Mouse (Mus musculus): ENCODE results near the gene Wdhd1.

The Wdhd1 gene

DNA sequence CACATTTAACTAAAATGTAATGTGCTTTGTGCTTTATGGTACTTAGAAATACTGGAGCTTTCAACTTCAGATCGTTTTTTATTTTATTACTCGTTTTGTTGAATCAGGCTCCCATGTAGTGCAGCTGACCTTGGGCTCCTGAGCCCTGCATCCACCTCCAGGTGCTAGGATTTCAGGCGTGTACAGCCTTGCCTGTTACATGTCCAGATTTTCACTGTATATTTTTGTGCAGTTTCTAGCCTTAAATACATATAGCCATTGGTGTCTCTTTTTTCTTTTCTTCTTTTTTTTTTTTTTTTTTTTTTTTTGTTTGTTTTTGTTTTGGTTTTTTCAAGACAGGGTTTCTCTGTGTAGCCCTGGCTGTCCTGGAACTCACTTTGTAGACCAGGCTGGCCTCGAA is 4.9 kb upstream of the Wdhd1 start:
- no peak for DNase-seq (ENCODE audit: low read depth, low spot score)

GRCm38 (mm10) chr14:47279058-47279457 is 2.4 kb upstream of the Wdhd1 start:
- no peak for DNase-seq (ENCODE audit: low read depth, low spot score)

GRCm38 (mm10) chr14:47276036-47276603 is 537 bp downstream of the Wdhd1 start:
- DNase-seq (ENCODE audit: low read depth, low spot score) = no peak

- DNase-seq (ENCODE audit: low read depth, low spot score) = no peak
Measured at GRCm38 (mm10) chr14:47275417-47275816, 1.2 kb downstream of the Wdhd1 start.

- no peak for DNase-seq (ENCODE audit: low read depth, low spot score)
Measured at GRCm38 (mm10) chr14:47273751-47274150, 2.9 kb downstream of the Wdhd1 start.

GRCm38 (mm10) chr14:47269706-47270105 is 7.0 kb downstream of the Wdhd1 start:
- DNase-seq (ENCODE audit: low read depth, low spot score) = no peak

- DNase-seq (ENCODE audit: low read depth, low spot score) = no peak
Measured at GRCm38 (mm10) chr14:47269056-47269455, 7.6 kb downstream of the Wdhd1 start.

- DNase-seq (ENCODE audit: low read depth, low spot score) = no peak
Measured at GRCm38 (mm10) chr14:47265829-47266228, 10.8 kb downstream of the Wdhd1 start.

GRCm38 (mm10) chr14:47264866-47265265 is 11.8 kb downstream of the Wdhd1 start:
- no peak for DNase-seq (ENCODE audit: low read depth, low spot score)

DNA sequence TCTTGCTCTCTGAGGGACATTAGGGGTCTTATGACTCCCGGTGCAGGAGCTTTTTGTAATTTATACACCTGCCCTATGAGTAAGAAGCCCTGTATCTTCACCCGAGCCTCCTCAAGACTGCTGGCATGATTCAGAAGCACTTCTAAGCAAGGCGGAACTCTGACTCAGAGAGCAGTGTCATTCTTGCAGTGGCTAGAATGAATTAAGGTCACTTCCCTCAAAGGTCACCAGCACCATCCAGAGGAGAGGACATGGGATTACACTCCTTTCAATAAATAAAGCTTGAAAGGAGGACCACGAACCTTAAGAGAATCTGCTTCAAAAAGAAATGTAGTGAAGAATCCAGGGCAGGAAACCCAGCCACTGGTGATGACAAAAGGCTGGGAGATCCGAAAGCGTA is 26.8 kb downstream of the Wdhd1 start:
- DNase-seq (ENCODE audit: low read depth, low spot score) = no peak

DNA sequence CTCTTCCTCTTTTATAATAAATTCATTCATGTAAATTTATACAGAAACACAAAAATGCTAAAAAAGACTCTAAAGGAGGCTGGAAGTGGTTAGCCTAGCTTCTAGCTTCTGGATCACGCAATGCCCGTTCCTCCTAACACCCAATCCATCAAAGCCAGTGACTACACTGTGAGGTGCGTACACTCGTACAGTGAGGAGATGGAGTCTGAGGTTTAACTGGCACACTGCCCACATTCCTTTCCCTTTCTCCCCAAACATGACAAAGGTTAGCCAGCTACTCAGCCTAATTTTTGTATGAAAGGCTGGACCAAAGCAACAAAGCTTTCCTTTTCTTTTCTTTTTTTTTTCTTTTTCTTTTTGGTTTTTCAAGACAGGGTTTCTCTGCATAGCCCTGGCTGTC is 33.9 kb downstream of the Wdhd1 start:
- peak; percentile 9 for DNase-seq (ENCODE audit: low read depth, low spot score)

DNA sequence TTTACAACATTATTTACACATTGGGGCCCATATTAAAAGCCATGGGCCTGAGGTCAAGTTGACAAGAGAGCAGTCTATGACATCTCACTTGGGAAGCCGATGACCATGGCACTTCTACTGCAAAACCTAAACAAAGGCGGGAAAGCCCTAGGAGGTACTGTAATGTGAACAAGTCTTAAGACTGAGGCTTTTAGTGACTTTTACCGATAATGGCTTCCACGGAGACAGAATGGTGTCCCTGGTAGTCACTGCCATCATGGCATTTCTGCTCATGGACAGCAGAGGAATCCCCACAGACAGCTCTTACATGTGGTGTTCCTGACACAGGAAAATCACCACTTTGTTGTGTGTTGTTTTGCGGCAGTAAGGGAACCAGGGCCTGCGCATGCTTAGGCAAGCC is 35.6 kb downstream of the Wdhd1 start:
- no peak for DNase-seq (ENCODE audit: low read depth, low spot score)

DNA sequence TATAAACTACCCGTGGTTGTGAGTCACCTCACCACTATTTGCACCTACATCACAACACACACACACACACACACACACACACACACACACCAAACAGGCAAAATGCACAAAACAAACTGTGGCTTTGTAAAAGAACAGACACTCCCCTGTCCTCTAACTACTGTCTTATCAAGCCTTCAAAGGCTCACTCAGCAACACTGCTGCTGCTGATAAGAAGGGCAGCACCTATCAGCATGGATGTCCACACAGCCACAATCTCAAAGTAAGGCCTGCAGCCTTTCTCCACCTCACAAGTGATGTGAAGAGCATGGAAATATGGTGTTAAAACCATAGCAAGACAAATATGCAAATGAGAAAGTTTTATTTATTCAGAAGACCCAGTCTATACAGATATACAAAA is 36.1 kb downstream of the Wdhd1 start:
- no peak for DNase-seq (ENCODE audit: low read depth, low spot score)

DNA sequence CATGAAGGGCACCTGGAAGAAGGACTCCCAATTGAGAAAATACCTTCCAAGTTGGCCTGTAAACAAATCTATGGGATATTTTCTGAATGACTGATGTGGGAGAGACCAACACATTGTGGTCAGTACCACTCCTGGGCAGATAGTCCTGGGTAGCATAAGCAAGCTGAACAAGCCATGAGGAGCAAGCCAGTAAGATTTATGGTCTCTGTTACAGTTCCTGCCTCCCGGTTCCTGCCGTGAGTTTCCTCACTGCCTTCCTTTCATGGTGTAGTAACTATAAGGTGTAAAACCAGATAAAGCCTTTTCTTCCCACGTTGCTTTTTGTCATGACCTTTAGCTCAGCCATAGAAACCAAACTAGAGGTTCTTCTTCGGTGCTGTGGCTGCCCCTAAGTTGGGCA is 39.4 kb downstream of the Wdhd1 start:
- no peak for DNase-seq (ENCODE audit: low read depth, low spot score)

DNA sequence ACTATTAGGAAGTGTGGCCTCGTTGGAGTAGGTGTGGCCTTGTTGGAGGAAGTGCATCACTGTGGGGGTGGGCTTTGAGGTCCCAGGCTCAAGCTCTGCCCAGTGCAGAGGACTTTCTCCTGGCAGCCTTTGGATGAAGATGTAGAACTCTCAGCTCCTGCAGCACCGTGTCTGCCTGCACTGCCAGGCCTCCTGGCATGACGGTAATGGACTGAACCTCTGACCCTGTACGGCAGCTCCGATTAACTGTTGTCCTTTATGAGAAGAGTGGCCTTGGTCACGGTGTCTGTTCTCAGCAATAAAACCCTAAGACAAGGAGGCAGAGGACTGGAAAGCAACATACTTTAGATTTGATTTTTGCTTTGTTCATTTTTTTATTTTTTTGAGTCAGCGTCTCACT is 40.2 kb downstream of the Wdhd1 start:
- no peak for DNase-seq (ENCODE audit: low read depth, low spot score)

GRCm38 (mm10) chr14:47234526-47235250 is 42.0 kb downstream of the Wdhd1 start:
- DNase-seq (ENCODE audit: low read depth, low spot score) = no peak

DNA sequence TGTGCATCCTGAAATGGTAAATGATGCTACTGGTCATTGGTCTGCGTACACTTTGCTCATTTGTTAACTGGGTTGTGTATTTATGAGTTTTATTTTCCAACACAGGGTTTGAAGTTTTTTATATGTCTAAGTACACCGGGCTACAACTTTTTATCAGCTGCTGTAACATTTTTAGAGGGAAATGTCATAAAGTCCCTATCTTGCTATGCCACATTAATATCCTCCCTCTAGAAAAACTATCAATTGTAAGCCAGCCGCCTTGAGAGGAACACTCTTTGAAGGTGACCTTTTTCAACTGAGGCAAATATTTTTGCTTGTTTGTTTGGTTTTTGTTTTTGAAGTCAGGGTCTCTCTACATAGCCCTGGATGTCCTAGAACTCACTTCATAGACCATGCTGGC is 42.6 kb downstream of the Wdhd1 start:
- no peak for DNase-seq (ENCODE audit: low read depth, low spot score)

DNA sequence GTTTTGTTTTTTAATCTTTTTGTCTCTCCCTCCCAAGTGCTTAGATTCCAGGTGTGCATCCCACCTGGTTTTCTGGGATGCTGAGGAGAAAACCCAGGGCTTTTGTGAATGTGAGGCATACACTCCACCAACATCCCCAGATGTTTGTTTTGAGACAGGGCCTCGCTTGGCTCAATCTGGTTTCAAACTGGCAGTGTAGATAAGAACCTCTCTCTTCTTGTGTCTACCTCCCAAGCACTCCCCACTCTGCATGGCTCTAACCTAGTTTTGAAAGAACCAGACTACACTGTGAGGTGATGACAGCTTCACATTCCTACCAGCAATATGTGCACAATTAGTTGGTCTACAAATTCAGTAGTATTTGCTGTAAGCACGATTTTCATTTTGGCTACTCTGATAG is 43.1 kb downstream of the Wdhd1 start:
- DNase-seq (ENCODE audit: low read depth, low spot score) = no peak

DNA sequence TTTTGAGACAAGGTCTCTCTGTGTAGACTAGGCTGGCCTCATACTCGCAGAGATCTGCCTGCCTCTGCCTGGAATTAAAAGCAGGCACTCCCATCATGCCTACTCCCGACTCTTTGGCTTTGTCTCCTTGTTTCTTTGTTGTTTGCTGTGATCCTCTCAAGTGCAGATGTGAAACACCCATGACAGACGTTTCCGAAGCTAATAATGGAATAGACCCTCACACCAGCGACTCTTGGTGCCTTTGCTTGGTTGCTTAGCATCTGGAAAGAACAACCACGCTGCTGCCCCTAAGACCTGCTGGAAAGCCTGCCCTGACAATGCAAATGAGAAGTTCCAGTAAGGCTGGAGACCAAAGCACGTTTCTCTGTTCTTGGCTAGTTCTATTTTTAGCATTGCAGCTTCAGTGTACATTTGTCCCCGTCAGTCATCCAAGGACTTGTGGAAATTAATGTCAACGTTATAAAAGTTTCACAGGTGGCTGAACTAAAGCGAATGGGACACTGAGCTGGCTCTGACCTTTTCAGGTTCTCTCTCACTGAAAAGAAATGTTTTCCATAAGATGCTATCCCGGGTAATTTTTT is 46.8 kb downstream of the Wdhd1 start:
- no peak for DNase-seq (ENCODE audit: low read depth, low spot score)

DNA sequence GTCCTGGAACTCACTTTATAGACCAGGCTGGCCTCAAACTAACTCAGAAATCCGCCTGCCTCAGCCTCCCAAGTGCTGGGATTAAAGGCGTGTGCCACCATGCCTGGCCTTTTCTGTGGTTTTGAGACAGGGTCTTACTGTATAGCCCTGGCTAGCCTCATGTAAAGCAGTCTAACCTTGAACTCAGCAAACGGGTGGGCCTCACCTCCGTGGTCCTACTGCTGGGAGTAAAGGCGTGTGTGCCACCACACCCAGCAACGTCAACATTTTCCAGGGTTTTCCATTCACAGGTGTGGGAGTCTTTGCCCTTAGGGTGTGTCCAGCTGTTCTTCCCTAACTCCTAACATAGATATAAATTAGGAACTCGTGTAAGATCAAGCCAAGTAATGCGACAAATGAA is 50.7 kb downstream of the Wdhd1 start:
- DNase-seq (ENCODE audit: low read depth, low spot score) = no peak

DNA sequence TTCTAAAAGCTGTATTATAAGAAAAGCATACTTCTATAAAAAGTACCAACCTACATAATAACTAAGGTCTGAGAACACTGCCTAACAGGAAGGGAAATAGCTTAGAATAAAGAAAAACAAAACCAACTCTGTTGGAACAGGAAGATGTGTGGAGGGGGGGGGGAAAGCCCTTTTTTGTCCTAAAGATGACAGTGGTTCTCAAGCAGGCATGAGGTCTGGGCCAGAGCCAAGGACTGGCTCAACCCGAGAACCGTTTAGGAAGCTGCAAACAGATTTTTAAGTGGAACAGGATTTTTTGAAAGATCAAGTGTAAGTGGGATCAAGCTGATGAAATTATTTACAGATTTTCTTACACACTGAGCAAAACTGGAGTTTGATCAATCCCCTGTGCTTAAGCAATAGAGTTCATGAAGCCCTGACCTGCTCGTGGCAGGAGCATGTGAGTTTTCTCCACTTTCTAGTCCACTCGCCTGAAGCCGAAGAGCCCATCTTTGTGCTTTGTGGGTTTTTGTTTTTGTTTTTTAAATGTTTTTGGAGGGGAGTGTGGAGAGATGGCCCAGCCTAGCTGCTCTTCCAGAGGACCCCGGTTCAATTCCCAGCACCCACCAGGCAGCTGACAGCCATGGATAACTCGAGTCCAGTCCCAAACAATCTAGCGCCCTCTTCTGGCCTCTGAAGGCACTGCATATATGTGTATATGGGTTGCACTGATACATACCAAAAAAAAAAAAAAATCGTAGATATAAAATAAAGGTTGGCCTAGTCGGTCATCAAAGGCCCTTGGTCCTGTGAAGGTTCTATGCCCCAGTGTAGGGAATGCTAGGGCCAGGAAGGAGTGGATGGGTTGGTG is 52.0 kb downstream of the Wdhd1 start:
- DNase-seq (ENCODE audit: low read depth, low spot score) = no peak

Data from embryo, embryonic 11.5 days (tissue).